28 mouse cellular contexts compared by ENCODE assay signal in genomic region chr1:27264923-27265322, GRCm38 (mm10).
"Had no signal": no experiment of that assay in that cellular context is flagged by ENCODE, and none has a peak within 500 bp of the region (broad histone marks: within the 10 kb centered on the region; RNA-seq: fewer than 3 reads in every experiment).

No protein-coding gene starts in this region.

- H3K27ac ChIP-seq: embryonic facial prominence, embryonic 10.5 days; embryonic facial prominence, embryonic 12.5 days; embryonic facial prominence, embryonic 13.5 days; embryonic facial prominence, embryonic 15.5 days; forebrain, embryonic 10.5 days; forebrain, embryonic 12.5 days; forebrain, embryonic 15.5 days; gastrocnemius, adult 2 months; heart, adult 2 months; heart, embryonic 10.5 days had no signal

- H3K36me3 ChIP-seq: embryonic facial prominence, embryonic 10.5 days; embryonic facial prominence, embryonic 12.5 days; embryonic facial prominence, embryonic 13.5 days; embryonic facial prominence, embryonic 15.5 days; forebrain, embryonic 10.5 days; forebrain, embryonic 12.5 days; forebrain, embryonic 15.5 days; heart, embryonic 10.5 days had no signal

- H3K9ac ChIP-seq: embryonic facial prominence, embryonic 12.5 days; embryonic facial prominence, embryonic 13.5 days; embryonic facial prominence, embryonic 15.5 days; forebrain, embryonic 12.5 days; forebrain, embryonic 15.5 days; forebrain, postnatal 0 days had no signal

- DNase-seq: cerebellum, adult 8-10 months; cerebellum, adult 9-10 months; cerebellum, adult 9-11 months; cerebellum, postnatal 10 days; cerebellum, postnatal 14 days; cerebellum, postnatal 25 days; cerebellum, postnatal 36 days; embryo, embryonic 11 days; forebrain, postnatal 0 days; gastrocnemius, adult 2 months; gastrocnemius, postnatal 10 days; gastrocnemius, postnatal 14 days; gastrocnemius, postnatal 25 days; gastrocnemius, postnatal 36 days; heart, adult 11 months; heart, adult 18-20 months; heart, adult 2 months had no signal

- H3K4me2 ChIP-seq: embryonic facial prominence, embryonic 12.5 days; embryonic facial prominence, embryonic 13.5 days; embryonic facial prominence, embryonic 15.5 days; forebrain, embryonic 12.5 days; forebrain, embryonic 15.5 days; heart, embryonic 11.5 days had no signal

- ATAC-seq: forebrain, embryonic 15.5 days; forebrain, embryonic 16.5 days; forebrain, postnatal 0 days had no signal

- H3K4me3 ChIP-seq: embryonic facial prominence, embryonic 10.5 days; embryonic facial prominence, embryonic 12.5 days; embryonic facial prominence, embryonic 13.5 days; embryonic facial prominence, embryonic 15.5 days; erythroblast, embryonic 14.5 days; forebrain, embryonic 10.5 days; forebrain, embryonic 12.5 days; forebrain, embryonic 15.5 days; gastrocnemius, adult 2 months; heart, adult 2 months; heart, embryonic 10.5 days had no signal

- H3K4me1 ChIP-seq: embryonic facial prominence, embryonic 10.5 days; embryonic facial prominence, embryonic 12.5 days; embryonic facial prominence, embryonic 13.5 days; embryonic facial prominence, embryonic 15.5 days; forebrain, embryonic 10.5 days; forebrain, embryonic 12.5 days; forebrain, embryonic 15.5 days; heart, embryonic 10.5 days had no signal

- H3K9me3 ChIP-seq: embryonic facial prominence, embryonic 10.5 days; embryonic facial prominence, embryonic 12.5 days; embryonic facial prominence, embryonic 13.5 days; embryonic facial prominence, embryonic 15.5 days; forebrain, embryonic 10.5 days; forebrain, embryonic 12.5 days; forebrain, embryonic 15.5 days; heart, embryonic 10.5 days had no signal

- H3K27me3 ChIP-seq: embryonic facial prominence, embryonic 12.5 days; embryonic facial prominence, embryonic 13.5 days; embryonic facial prominence, embryonic 15.5 days; forebrain, embryonic 12.5 days; forebrain, embryonic 15.5 days had no signal
